Mouse (Mus musculus) olfactory bulb, adult 2 months (tissue): ENCODE data around the gene Ube2n. TPM values are rescaled to one million over a fixed set of nuclear protein-coding genes. Genes with fewer than 3 reads are reported as not detected.
"Not testable (repeated sequence)": the region's sequence is repeated elsewhere in the genome, so short reads cannot be mapped to it uniquely, and the experiment has no call there.

ENCODE experiments used
- H3K27ac ChIP-seq: fragments of 200-500 bp; 2 replicates; pipeline ENCODE4 v1.5.1; 2012; ENCODE audit warnings: low read depth, low read length; ENCODE audit not compliant: insufficient read depth
- H3K4me1 ChIP-seq: fragments of 200-500 bp; 2 replicates; pipeline ENCODE4 v1.6.1; 2012; ENCODE audit warnings: low read length; ENCODE audit not compliant: control insufficient read depth, insufficient read depth
- H3K4me3 ChIP-seq: fragments of 200-500 bp; 2 replicates; pipeline ENCODE4 v1.5.1; 2012; ENCODE audit warnings: mild to moderate bottlenecking, low read depth, low read length, moderate library complexity; ENCODE audit not compliant: insufficient read depth
- CTCF ChIP-seq: fragments of 200-500 bp; IDR thresholded peaks from 2 replicates; pipeline ENCODE4 v1.5.1; 2012; ENCODE audit warnings: low read depth, mild to moderate bottlenecking, low read length, moderate library complexity; ENCODE audit not compliant: insufficient read depth
- POLR2A ChIP-seq: fragments of 200-500 bp; IDR thresholded peaks from 2 replicates; pipeline ENCODE4 v1.6.1; 2012; ENCODE audit warnings: mild to moderate bottlenecking, low read depth, low read length, moderate library complexity; ENCODE audit not compliant: insufficient read depth
- WGBS: fragments of 180-500 bp; shearing (Covaris S2); methylation state at CpG from one replicate; pipeline ENCODE4 v1.1.7; 2018; 5-methylcytosine and 5-hydroxymethylcytosine counted together
- polyA plus RNA-seq: library from polyadenylated mRNA; stranded (reverse); fragments of >200 nt; gene quantifications from 2 replicates; pipeline ENCODE4 v1.2.4, GENCODE M21; 2012; ENCODE audit warnings: low replicate concordance; ENCODE audit not compliant: missing spikeins, insufficient read depth, insufficient read length

Ube2n gene
- polyA plus RNA-seq, 1 experiment, result not detected

DNA sequence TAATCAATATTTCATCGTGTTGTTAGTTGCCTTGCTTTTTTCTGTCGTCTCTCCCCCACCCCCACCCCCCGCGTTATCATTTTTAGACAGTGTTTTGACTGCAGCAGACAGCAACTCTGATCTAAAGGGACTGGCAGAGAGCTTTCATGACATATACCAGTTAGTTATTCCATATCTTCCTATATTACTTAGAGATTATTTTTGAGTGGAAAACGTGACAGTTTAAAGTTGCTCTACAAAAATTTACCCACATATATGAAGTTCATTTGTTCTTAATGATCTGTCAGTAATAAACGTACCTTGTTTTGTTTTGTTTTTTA is 21.2 kb downstream of the Ube2n start:
- TF ChIP-seq POLR2A, result no peak
- Histone ChIP-seq H3K27ac (no peak overlapping the region), H3K4me3 (no peak overlapping the region), H3K4me1 (peaks cover 8% of the 10 kb centered on the region; the same call in 1 of the 2 replicates)
- WGBS, result 91% methylated on average over 6 of the region's 6 CpGs

DNA sequence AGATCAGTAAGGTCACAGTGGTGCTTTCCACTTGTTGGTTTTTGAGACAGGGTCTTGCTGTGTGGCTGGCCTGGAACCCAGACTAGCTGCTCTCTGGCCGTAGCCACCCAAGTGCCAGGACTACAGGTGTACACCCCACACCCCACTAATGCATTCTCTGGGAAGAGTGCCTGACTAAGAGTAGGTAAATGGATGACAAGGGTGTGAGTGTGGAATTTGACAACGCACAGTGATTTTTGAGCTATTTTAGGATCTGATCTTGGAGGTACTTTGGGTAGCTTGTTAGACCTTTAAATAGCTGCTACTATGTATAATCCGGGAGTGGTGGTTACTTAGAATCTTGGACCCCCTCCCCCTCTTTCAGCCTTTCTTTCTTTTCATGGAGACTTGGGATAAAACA is 24.3 kb downstream of the Ube2n start:
- Histone ChIP-seq H3K4me3 (no peak overlapping the region), H3K4me1 (no peaks in the 10 kb centered on the region), H3K27ac (no peak overlapping the region)
- TF ChIP-seq POLR2A, result no peak
- TF ChIP-seq CTCF, result no peak
- WGBS, result 69% methylated on average over 3 of the region's 3 CpGs

DNA sequence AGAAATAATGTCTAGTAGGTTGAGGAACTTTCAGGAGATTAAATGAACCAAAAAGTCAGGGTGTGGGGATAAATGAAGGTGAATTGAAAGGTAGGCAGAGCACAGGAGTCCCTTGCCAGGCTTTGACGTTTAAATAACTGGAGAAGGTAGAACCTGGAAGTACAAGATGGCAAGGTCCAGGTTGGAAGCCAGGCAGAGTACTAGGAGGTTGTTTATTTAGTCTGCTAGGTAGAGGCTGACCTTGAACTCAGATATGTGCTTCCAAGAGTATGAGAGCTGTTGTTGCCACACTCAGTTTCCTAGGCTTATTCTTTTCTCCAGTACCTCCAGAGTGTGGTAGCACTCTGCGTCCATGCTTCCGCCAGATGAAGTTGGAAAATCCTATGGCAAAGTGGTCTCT is 24.9 kb downstream of the Ube2n start:
- no peak overlapping the region for H3K27ac ChIP-seq
- no peaks in the 10 kb centered on the region for H3K4me1 ChIP-seq
- 88% methylated on average over 3 of the region's 3 CpGs for WGBS
- TF ChIP-seq POLR2A (no peak), CTCF (no peak)
- H3K4me3 ChIP-seq, result no peak overlapping the region

DNA sequence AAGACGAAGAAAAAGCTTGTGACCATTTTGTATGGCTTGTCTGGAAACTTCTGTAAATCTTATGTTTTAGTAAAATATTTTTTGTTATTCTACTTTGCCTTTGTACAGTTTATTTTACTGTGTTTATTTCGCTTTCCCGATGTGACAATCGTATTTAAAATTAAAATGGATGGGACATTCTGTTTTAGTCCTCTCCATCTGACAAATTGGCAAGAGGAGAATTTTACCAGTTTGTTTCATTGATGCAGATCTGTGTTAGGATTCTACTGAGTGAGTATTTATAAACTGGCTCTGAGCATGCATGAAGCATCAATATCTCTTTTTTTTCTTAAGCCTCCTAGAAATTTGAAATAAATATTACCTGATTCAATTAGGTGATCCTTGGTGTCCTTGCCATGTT is 28.0 kb downstream of the Ube2n start:
- Histone ChIP-seq H3K27ac (no peak overlapping the region), H3K4me3 (no peak overlapping the region), H3K4me1 (no peaks in the 10 kb centered on the region)
- TF ChIP-seq CTCF, result no peak
- TF ChIP-seq POLR2A, result no peak
- WGBS, result 75% methylated on average over 4 of the region's 4 CpGs

DNA sequence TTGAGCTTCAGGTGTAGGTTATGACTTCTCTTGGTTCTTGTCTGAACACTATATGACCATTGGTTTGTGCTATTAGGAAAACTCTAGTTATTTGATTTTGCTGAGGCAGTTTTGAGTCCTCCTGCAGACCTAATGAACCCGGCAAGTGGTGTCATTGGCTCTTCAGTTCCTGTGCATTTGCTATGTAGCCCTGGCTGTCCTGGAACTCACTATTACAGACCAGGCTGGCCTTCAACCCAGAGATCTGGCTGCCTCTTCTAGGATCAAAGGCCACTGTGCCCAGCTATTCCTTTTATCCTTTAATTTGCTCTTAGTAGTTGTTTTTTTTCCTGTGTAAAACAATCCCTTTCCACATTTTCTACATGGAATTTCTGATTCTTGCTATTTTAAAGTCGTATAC is 28.4 kb downstream of the Ube2n start:
- Histone ChIP-seq H3K4me3 (no peak overlapping the region), H3K27ac (no peak overlapping the region), H3K4me1 (no peaks in the 10 kb centered on the region)
- 85% methylated on average over 2 of the region's 2 CpGs for WGBS
- TF ChIP-seq POLR2A (no peak), CTCF (no peak)

DNA sequence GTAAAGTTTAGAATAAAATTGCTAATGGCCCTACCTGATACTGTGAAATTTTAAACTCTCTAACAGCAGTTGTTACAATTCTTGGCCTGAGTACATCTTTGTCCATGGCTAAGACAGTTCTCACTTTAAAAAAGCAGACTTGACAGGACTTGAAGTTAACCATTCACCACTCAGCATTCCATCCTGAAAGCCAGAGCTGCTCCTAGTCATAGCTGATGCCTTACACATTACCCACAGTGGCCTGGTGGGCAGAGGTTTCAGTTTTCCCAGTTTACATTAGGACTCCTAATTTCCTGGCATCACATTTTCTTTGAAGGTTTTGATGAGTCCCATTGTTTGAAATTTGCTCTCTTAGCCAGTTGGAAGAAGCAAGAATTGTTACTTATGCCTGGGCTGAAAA is 29.1 kb downstream of the Ube2n start:
- no peaks in the 10 kb centered on the region for H3K4me1 ChIP-seq
- H3K4me3 ChIP-seq, result no peak overlapping the region
- no peak for TF ChIP-seq CTCF
- no peak for TF ChIP-seq POLR2A
- H3K27ac ChIP-seq, result no peak overlapping the region

DNA sequence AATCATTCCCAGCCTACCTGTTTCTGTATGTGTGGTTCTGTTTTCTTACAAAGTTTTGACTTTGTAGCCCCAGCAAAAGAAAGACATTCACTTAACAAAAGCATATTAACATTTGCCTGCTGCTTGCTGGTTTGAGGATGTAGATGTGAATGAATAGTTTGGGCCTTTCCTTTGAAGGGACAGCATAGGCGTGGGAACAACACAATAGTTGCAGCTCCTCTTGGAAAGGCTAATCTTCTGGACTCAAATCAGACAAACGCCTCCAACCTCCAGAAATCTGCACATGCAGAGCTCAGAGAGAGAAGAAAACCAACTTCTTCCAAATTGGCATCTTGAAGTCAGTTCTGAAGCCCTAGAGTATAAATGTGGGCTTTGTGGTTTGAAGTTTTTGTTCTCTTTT is 29.7 kb downstream of the Ube2n start:
- TF ChIP-seq POLR2A (no peak), CTCF (no peak)

DNA sequence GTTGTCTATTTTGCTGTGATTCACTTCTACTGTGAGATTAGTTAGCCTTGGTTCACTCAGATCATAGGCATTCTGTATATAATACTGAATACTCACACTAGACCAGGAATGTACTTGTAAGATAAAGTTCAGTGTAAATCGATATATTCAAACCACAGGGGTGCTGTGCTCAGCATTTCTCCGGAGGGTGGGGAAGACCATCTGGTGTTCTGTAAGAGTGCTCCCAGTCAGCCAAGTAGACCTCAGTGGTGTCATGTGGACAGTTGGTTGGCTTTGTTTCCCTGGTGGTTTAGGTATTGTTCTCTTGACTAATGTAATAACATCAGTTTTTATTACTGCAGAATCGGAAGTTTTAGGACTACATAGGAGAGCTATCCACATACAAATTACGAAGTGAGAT is 30.1 kb downstream of the Ube2n start:
- Histone ChIP-seq H3K4me1 (no peaks in the 10 kb centered on the region), H3K27ac (no peak overlapping the region), H3K4me3 (no peak overlapping the region)
- TF ChIP-seq CTCF, result no peak
- TF ChIP-seq POLR2A, result no peak
- 46% methylated on average over 4 of the region's 4 CpGs for WGBS

More for the DNA sequence above, 29.7 kb downstream of the Ube2n start:
- 42% methylated on average over 2 of the region's 2 CpGs for WGBS
- Histone ChIP-seq H3K27ac (no peak overlapping the region), H3K4me3 (no peak overlapping the region), H3K4me1 (no peaks in the 10 kb centered on the region)

DNA sequence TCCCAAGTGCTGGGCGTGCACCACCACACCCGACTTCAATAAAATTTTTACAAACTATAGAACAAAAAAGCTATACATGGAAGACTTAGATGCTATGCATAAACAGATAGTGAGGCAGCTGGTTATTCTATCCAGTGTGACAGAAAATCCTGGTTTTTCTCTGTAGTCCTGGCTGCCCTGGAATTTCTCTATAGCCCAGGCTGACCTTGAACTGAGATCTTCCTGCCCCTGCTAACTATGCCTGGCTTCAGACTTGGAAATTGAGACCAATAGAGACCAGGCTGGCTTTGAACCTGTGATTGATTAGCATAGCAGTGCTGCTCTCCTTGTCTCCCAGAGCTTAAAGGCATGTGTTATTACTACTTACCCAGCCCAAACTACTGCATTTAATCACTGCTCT is 31.2 kb downstream of the Ube2n start:
- 98% methylated on average over 2 of the region's 2 CpGs for WGBS
- Histone ChIP-seq H3K27ac (no peak overlapping the region), H3K4me3 (no peak overlapping the region), H3K4me1 (no peaks in the 10 kb centered on the region)
- no peak for TF ChIP-seq POLR2A

DNA sequence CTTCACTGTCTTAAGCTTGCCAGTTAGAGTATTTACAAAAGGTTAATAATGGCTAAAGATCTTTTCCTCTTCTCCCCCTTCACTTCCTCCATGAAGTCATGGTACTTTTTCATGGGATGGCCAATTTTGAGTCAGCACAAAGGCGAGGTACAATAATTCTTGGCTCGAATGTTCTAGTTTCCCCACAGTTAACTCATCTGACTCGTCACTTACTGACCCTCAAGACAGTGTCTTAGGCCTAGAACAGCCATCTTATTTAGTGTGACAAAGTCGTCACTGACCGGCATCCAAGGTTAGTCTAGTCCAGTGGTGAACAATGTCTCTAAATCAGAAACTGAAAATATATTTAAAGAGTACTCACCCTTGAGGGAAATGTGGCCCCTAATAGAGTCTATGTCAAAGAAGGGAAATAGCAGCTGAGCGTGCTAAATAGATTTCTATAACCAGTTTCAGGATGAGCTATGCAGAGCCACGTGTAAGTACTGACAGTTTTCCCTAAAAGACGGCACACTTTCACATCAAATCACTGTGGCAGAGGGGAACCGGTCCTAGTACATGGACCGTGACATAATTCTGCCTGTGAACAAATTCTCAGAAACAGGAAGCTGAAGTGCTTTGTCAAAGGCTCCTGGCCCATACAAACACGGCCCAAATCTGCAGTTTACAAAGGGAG is 33.3 kb downstream of the Ube2n start:
- no peaks in the 10 kb centered on the region for H3K4me1 ChIP-seq
- TF ChIP-seq POLR2A (no peak), CTCF (no peak)
- WGBS, result 75% methylated on average over 11 of the region's 11 CpGs
- no peak overlapping the region for H3K4me3 ChIP-seq
- no peak overlapping the region for H3K27ac ChIP-seq

DNA sequence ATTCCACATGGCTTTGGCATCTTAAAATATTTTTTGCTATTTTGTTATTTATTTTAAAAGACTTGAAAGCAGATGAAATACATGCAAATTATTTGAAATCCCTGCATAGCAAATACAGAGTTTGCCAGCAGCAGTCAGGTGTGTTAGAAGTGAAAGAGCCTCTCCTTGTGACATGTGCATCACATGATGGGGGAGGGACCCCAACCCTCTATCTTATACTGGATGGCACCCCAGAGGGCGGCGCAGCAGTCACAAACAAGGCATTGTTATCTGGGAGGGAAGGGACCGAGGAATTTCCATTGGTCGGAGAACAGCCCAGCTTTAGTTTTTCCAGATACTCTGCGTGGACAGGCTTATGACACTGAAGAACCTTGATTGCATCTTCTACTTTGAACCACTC is 34.1 kb downstream of the Ube2n start:
- not testable (repeated sequence) for H3K4me1 ChIP-seq, H3K4me3 ChIP-seq, H3K27ac ChIP-seq
- 51% methylated on average over 5 of the region's 5 CpGs for WGBS
